Mouse (Mus musculus) gastrocnemius, adult 8-10 months (tissue): ENCODE results near the gene Farp2. TPM values are rescaled to one million over a fixed set of nuclear protein-coding genes. Genes with fewer than 3 reads are reported as not detected.

Experiments
- DNase-seq, 2 experiments: peaks; one replicate each; pipeline ENCODE4 v3.0.0; 2022; ENCODE audit warnings: low spot score in 2 of 2
- total RNA-seq, 4 experiments: library from RNA; stranded (reverse); gene quantifications; 2 replicates each; pipeline ENCODE4 v1.2.4; 2022

Farp2 gene
- total RNA-seq, 4 experiments from 2014 or later = 12.9 to 16.0 (median 15.2) TPM

- DNase-seq = no peak
These were observed 39.5 kb downstream of the Farp2 start for GRCm38 (mm10) chr1:93551427-93551826.

GRCm38 (mm10) chr1:93563224-93563623 is 51.3 kb downstream of the Farp2 start:
- no peak for DNase-seq

GRCm38 (mm10) chr1:93563649-93564048 is 51.8 kb downstream of the Farp2 start:
- DNase-seq = no peak

- no peak for DNase-seq
These were observed 52.9 kb downstream of the Farp2 start for GRCm38 (mm10) chr1:93564781-93565180.

DNA sequence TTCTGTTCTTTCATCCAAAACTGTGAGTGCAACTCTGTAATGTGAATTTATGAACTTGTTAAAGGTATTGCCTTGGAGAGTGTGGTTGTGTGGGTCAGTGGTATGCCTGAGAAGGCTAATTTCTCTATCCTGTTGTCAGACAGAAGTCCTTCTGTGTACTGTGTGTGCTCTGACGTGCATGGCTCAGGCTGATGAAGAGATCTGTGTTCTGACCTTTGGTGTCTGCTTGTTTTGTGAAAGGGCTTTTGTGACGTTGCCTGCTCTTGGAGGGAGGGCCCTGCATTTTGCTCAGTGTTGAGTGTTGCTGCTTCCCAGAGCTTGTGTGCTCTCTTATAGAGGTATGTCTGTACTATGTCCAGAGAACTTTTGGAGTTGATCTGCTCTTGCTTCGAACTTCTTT is 55.1 kb downstream of the Farp2 start:
- no peak for DNase-seq

- no peak for DNase-seq
These were observed 56.0 kb downstream of the Farp2 start for GRCm38 (mm10) chr1:93567717-93568497.

GRCm38 (mm10) chr1:93577066-93577465 is 65.2 kb downstream of the Farp2 start:
- no peak for DNase-seq

- DNase-seq = no peak
These were observed 66.0 kb downstream of the Farp2 start for GRCm38 (mm10) chr1:93577861-93578260.

GRCm38 (mm10) chr1:93581545-93581944 is 69.7 kb downstream of the Farp2 start:
- DNase-seq = no peak

- no peak for DNase-seq
These were observed 76.5 kb downstream of the Farp2 start for GRCm38 (mm10) chr1:93588346-93588745.

GRCm38 (mm10) chr1:93593960-93594359 is 82.1 kb downstream of the Farp2 start:
- no peak for DNase-seq

DNA sequence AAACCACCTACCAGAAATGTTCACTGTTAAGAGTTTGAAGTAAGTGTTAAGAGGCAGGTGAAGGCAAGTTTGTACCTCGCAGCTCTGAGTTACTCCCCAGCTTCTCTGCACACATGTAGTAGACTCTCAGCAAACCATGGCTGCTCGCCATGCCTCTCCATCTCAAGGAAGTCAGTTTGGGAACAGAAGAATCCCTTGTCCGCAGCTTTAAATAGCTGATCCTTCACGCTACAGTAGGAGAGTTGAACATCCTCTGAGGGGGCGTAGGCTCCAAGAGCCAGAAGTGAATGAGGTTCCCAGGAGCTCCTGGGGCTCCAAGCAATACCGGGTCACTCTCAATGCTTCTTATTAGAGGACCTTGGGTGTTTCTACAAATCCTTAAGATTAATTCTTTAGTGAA is 84.0 kb downstream of the Farp2 start:
- no peak for DNase-seq

DNA sequence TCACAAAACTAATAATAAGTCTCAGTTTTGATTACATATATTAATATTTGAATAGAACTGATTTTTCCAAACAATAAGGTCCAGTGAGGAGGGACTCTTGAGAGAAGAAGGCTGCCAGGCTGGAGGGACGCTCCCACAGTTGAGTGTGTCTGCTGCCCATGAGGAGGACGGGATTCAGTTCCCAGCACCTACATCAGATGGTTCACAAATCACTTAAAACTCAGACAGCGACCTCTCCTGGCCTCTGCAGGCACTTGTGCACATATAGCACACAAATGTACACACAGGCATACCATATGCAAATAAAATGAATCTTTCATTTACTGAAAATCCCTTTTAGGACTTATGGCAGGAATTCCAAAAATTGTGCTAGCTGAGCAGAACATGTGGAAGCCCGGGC is 91.0 kb downstream of the Farp2 start:
- DNase-seq = no peak

- DNase-seq = no peak
These were observed 92.0 kb downstream of the Farp2 start for GRCm38 (mm10) chr1:93603921-93604320.

DNA sequence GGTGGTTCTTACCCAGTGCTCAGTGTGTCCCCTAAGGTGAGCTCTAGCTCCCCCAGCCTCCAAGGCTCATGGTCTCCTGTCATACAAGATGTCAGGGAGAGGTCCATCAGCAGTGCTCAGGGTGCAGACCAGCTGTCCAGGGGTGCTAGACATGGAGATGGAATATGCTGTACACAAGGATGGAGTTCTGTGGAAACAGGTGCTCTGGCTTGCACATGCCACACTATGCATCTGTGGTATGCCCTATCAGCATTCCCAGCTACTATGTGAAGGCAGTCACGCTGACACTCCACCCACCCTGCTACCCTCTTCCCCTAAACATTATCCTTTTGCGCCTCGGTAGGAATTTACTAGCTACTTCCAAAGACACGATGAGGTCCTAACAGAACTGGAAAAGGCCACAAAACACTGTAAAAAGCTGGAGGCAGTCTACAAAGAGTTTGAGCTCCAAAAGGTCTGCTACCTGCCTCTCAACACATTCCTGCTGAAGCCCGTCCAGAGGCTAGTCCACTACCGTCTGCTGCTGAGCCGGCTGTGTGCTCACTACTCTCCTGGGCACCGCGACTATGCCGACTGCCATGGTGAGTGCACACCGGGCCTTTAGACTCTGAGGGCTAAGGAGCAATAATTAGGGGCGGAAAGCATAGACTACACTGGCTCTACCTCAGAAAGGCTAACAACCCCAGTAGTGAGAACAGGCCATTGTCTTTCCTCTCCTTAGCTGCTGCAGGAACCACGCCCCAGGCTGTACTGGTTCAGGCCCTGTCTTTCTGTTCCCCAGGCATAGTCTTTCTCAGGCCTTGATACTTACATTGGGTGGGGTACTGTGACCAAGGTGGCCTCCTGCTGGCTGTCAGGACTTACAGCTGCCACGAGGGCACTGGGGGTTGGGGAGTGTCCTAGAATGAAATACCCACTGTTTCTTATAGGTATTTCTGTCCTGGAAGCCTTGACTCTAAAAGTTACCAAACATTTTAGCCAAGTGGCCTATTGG is 95.5 kb downstream of the Farp2 start:
- DNase-seq = no peak

DNA sequence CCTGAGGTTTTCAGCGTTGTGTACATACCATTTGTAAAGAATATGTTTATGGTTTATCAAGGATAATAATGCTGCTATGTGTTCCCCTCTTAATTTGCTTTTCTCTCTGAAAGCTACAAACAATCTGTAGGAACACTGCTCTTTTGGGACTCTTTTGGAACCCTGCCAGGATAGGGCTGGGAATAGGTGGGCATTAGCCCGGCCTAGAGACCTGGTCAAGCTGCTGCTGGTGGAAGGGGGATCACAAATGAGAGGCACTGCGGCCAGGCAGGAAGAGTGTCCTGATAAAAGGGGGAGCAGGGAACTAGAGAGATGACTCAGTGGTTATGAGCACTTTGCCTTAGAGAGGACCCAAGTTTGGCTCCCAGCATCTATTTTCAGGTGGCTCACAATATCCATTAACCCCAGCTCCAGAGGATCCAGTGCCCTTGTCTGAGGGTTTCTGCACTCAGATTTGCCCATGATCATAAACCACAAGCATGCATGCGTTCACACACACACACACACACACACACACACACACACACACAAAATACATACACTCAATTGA is 96.9 kb downstream of the Farp2 start:
- DNase-seq = no peak

- DNase-seq = no peak
These were observed 97.9 kb downstream of the Farp2 start for GRCm38 (mm10) chr1:93609762-93610161.

DNA sequence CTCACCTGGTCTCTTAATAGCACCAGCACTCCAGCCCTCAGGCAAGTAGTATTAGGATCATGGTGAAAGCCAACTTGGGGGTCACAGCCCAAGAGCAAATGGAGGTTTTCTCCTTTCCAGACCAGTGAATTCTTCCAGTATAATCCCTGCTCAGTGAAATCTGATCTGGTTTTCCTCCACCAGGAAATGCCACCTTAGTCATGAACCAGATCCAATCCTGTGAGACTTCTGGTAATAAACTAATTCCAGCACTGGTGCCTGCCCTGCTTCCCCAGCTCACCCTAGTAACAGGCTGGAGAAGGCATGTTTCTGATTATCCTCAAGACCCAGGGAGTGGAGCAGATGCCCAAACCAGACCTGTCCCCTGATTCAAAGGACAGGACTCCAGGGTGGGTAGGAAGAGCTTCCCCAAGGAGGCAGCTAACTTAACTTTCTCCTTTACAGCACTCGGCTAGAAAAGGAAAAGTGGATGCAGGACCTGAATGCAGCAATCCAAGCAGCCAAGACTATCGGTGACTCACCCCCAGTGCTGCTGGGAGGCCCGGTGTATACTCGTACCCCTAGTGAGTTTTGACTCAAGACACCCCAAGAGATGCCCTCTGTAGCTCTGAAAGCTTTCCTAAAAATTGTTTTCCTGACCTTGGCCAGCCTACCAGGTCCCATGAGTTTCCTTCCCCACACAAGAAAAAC is 106.3 kb downstream of the Farp2 start:
- no peak for DNase-seq

- no peak for DNase-seq
These were observed 107.1 kb downstream of the Farp2 start for GRCm38 (mm10) chr1:93618948-93619347.

DNA sequence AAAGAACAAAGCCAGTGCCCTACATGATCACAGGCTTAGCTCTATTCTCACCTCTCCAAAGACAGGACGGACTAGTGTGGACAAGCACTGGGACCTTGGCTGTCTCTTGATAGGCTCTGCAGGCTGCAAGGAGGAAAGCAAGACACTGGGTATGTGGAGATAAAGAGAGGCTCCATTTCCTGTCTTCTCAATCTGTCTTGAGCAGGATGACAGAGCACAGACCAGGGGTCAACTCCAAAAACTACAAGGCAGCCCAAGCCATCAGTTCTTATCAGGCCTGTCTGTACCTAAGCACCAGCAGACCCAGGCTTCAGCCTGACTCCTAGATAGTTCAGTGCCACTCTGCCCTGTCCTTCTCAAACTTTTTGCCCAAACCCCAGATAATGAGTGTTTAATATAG is 112.6 kb downstream of the Farp2 start:
- no peak for DNase-seq

DNA sequence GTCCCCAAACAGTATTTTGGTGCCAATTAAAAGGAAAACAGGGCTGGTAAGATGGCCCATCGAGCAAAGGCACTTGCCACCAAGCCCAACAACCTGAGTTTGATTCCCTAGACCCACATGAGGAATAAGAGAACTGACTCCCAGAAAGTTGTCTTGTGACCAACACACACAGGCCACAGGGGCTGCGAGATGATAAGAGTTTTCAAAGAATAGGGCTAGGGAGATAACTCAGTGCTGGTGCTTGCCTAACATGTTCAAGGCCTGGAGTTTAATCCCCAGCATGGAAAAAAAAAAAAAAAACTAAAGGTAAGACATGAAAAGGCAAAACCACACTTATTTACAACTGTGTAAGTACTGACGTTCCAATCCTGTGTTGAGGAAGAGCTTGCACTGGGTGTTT is 118.9 kb downstream of the Farp2 start:
- DNase-seq = no peak
